Mouse (Mus musculus): ENCODE results near the gene Mrpl46. TPM values are rescaled to one million over a fixed set of nuclear protein-coding genes. Genes with fewer than 3 reads are reported as not detected.

Gene Mrpl46
- total RNA-seq (2021), result 10 to 100 TPM; 23.2 to 24.6 TPM

DNA sequence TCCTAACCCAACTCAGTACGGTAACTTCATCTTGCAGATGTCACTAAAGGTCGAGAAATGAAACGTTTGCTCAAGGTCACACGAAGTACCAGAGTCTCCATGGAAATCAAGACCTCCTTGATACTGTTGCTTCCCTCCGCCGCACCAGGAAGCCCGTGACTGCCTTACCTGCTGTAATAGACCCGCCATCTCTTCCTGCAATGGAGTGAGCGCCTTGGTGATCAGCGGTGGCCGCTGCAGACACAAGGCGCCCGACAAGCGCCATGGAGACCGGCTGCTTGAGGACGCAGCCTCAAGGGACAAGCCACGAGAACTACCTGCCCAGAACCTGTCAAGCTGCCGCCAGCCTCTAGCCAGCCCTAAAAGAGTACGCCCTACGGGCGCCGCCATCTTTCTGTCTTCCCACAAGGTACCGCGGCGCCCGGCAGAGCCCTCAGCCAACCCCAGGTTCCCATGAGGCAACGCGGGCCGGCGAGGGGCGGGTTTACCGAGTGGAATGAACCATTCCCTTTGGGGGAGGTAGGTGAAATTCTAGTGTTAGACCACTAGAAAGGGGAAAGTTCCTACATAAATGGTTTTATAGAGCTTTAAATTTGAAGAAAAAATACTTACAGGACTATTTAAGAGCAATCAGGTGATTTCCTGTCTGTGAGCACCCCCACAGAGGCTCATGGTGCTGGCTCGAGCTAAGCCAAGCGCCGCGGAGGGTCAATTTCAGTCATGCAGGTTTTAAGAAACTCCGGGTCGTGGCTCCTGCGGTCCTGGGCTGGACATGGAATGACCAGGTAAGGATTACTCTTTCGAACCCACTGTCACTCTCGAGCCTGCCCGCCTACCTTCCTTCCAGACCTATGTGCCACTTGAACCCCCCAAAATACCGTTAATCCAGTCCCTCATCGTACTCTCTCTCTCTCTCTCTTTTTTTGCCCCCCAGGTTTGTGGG, at the start of gene Mrpl46, which contains the start of gene Mrps11:
Gene Mrpl46, minus strand, starts transcription at position 893 of the 943 bp plus-strand sequence.
Gene Mrps11, plus strand, starts transcription at position 481 of the 943 bp plus-strand sequence.
- intact Hi-C loops (cut with DNase I), result no loop called here
- DNase-seq, result peak; percentile 92

DNA sequence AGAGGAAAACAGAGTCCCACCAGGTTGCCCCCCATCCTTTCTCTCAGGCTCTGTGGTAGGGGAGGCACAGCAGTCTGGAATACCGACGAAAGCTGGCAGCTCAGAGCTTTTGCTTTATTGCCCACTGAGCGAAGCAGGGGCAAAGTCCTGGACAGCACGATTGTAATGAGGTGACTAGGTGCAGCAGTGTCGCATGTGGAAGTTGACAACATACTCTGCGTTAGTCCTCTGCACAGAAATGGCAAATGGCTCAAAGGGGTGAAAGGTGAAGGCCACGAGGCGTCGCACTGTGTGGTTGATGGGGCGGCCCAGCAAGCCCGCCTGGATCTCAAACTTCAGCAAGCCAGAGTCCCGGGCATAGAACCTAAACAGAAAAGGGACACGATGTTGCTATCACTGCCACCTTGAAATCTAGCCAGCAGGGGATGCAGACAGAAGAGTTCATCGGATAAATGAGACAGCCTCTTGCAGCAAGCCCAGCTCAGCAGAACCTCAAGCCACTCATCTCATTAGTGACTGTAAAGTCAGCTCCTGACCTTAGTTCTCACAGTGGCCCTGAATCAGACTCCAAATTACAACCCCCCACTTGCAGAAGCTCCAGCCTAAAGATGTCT, 44.5 kb upstream of the Mrpl46 start:
- intact Hi-C loops (cut with DNase I), result no loop called here
- DNase-seq, result no peak

DNA sequence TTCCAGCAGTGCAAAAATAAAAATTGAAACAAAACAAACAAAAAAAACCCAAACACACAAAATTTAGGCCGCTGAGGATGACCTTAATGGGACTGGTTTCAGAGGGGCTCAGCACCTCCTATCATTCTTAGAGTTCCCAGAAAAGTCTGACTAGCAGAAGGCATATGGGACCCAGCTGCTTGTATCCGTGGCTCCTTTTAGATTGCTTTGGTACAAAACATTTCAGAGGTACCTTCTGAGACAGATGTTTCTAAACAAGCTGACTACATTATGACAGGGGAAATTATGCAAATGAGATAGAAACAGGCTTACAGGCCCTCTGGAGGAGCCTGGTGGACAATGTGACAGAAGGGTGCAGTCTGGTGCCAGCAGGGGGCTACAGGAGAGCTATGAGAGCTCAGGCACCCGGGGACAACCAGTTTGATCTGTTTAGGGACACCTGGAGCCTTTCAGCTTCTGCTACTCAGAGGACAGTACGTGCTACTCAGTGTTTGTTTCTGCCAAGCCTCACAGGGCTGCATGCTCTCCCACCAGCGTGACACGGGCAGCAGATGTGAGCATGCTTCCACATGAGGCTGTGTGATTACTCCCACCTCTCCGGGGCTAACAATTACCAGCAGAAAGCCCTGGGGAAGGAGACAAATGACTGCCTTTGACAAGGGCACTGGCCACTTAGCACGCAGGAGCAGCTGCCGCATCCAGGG, 43.5 kb upstream of the Mrpl46 start:
- DNase-seq, result no peak
- intact Hi-C loops (cut with DNase I), result no loop called here

DNA sequence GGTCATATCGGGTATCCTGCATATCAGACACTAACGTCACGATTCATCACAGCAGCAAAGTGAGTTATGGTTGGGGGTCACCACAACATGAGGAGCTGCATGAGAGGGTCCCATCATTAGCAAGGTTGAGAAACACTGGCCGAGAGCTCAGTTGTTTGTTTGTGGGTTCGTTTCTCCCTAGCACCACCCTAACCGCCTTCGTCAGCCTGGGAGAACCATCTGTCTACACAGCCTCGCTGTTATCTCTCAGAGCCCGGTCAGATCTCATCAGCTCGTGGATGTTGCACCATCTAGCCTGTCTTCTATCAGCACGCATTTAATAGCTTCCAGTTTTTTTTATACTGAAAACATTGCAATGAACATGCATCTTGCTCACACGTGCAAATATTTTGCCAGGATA, 35.0 kb upstream of the Mrpl46 start:
- no peak for DNase-seq
- intact Hi-C loops (cut with DNase I), result no loop called here

DNA sequence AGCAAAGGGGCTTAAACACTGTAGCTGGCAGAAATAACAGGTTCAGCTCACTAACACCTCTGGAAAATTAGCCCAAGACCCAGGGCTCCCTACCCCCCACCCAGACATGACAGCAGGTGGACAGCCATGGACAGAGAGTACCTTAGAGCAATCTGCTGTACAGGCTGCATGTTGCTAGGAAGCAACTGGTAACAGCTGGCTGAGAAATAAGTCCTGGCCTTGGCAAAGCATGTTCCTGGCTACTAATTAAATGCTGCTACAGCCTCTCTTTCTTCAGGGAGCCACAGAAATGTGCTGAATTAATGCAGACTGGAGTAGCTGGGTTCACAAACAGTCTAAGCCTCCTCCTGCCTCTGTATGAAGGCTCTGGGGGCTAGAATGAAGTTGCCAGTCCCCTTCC, 31.4 kb upstream of the Mrpl46 start:
- intact Hi-C loops (cut with DNase I), result no loop called here
- no peak for DNase-seq

DNA sequence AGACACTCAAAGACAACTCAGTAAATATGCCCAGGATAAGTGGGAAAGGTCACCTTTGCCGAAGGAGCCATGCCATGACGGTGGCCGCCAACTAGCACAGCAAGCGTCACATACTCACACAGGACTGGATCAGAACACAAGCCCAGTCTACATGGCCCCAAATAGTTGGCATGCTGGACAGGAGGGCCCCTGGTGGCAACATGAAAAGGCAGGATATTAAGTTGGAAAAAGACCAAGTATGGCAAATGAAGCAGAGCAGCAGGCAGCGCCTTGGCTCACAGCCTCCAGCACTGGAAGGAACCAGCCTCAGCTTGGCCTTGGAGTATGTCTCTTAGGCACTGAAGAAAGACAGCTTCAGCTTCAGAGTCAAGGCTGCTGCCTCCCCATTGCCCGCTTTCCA, 30.5 kb upstream of the Mrpl46 start:
- peak; percentile 67 for DNase-seq
- intact Hi-C loops (cut with DNase I), result no loop called here

DNA sequence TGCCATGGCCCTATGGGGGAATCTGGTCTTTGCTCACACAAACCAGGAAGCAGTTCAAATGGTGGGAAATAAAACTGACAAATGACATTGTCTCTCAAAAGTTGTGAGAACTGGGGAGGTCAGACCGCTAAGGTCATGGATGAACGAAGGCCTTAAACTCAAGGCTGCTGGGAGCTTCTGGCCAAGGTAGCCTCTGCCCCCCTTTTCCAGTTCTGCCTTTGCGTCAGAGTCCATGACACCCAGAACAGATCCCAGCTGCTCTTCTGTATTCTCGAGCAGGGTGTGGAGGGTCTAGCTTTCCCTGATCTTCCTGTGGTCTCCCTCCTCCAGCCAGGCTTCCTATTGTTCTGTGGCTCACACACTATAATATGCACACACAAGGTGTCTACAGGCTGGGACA, 23.9 kb upstream of the Mrpl46 start:
- DNase-seq, result no peak
- intact Hi-C loops (cut with DNase I), result no loop called here

DNA sequence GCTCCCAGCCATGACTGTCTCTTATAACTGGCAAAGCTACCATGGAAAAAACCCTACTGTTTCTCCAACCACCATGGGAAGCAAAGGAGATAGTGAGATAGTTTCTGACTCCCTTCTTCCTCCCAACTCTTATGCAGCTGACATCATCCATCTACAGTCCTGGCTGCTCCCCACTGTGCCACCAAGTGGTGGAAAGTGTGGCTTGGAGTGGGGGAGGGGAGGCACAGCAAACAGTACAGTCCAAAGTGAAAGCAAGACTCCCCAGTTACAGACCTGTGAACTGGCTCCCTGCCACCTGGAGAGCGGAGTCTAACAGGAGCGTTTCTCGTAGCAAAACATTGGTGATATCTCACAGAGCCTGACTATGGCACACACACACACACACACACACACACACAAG, 20.5 kb upstream of the Mrpl46 start:
- no peak for DNase-seq
- intact Hi-C loops (cut with DNase I), result no loop called here

DNA sequence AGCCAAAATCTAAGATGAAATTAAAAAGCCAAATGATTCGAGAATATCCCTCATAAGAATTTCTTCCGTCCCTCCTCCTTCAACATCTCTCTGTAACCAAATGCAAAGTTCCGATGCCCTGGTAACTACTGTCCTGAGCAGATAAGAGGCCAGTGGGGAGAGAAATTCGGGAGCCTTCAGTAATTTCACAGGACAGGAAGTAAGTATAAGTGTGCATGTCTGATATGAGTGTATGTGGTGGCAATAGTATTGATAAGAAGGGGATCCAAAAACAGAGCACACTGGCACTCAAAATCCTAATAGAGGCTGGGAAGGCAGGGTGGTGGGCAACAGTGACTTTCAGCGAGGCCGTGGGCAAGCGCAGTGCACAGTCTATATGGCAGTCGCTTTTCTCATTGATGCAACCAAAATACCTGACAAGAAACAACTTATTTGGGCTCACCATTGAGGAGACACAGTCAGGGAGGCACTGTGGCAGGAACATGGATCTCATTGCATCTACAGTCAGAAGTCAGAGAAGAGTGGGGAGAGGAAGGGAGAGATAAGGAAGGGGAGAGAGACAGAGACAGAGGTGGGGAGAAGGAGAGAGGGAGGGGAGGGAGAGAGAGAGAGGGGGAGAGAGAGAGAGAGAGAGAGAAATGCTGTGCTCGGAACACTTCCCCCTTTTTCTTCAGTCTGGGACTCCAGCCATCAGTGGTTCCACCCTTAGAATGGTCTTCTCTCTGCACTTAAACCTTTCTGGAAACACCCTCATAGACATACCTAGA, 16.6 kb upstream of the Mrpl46 start:
- intact Hi-C loops (cut with DNase I), result no loop called here
- no peak for DNase-seq

DNA sequence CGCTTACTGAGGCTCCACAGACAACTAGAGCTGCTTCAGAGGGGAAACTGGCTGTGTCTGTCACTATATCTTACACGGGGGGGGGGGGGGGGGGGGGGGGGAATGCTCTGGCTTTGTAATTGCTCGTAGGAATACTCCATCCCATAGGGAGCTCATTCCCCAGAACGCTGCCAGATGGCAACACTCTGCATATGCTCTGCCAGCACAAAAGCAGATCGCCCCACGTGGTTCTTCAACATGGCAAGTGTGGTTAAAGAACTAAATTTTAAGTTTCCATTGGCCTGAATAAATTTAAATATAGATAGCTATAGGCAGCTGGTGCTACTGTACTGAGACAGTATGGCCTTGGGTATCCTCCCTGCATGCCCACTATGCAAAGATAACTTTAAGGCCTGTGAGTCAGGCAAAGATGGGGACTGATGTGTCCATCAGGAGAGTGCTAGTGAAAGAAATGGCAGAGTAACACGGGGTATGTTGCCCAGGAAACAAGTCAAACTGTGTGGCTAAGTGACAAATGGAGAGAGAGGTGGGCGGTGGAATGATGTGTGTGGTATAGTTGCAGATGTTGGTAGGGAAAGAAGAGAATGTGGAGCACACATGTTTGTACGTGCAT, 14.6 kb upstream of the Mrpl46 start:
- DNase-seq, result peak; percentile 64
- intact Hi-C loops (cut with DNase I), result no loop called here

DNA sequence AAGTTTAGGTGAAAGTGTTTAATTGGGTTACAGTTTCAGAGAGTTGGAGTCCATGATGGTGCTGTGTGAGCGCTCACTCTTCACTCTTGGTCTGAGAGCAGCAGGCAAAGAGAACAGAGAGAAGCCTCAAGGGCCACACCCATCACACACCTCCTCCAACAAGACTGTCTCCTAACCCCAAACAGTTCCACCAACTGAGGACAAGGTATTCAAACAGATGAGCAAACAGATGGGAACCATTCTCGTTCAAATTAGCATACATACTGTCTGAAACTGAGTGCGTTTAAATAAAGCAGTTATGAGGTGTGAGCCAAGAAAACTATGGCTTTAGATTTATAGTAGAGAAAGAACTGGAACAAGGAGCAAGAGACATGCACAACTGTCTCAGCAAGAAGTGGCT, 13.3 kb upstream of the Mrpl46 start:
- no peak for DNase-seq
- intact Hi-C loops (cut with DNase I), result no loop called here

DNA sequence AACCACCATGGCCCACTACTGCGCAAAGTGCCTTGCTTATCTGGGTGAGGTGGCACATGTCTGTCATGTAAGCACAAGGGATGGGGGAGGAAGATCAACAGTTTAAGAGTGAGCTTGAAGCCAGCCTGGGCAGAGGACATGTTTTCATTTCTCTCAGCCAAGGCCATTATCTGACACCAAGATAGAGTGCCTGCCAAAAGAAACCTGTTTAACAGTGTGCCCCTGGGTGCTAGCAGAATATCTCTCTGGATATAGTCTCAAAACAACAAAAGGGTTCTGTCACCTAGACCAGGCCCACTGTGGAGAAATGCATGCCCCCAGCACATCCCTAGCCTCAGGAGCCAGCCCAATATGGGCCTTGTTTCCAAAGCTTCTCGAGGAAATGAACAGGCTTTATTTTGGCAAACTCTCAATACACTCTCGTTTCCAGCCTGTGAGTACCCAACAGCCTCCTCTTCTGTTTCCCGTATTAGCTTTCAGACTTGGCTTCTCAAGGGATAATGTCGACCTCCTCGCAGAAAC, 11.3 kb upstream of the Mrpl46 start:
- intact Hi-C loops (cut with DNase I), result no loop called here

DNA sequence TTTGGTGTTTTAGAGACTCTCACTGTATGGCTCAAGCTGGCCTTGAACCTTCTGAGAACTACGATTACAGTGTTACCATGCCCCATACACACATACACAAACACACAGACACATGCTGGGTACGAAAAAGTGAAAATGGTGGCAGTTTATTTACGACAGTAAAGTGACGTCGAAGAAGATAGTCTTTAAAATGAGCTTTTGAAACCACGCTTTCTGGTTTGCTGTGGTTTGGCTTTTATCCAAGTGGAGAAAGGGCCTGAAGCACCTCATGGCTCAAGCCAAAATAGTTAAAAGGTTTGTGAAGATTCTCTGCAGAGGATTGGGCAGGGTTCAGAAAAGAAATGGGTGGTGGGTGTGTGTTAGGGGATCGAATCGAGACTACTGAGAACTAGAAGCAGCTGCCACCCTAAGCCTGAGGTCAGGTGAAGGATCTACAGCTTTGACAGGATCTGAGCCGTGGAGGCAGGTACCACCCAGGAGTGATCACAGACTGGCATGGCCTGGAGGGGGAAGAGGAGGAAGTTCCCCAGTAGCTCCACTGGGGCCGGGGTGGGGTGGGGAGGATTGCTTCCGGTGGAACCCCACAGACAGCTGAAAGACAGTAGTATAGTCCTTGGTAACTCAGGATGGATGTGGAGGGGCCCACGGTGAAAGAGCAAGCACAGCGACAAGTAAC, 10.7 kb upstream of the Mrpl46 start:
- intact Hi-C loops (cut with DNase I), result no loop called here
- DNase-seq, result no peak

More for the DNA sequence above, 11.3 kb upstream of the Mrpl46 start:
- no peak for DNase-seq

DNA sequence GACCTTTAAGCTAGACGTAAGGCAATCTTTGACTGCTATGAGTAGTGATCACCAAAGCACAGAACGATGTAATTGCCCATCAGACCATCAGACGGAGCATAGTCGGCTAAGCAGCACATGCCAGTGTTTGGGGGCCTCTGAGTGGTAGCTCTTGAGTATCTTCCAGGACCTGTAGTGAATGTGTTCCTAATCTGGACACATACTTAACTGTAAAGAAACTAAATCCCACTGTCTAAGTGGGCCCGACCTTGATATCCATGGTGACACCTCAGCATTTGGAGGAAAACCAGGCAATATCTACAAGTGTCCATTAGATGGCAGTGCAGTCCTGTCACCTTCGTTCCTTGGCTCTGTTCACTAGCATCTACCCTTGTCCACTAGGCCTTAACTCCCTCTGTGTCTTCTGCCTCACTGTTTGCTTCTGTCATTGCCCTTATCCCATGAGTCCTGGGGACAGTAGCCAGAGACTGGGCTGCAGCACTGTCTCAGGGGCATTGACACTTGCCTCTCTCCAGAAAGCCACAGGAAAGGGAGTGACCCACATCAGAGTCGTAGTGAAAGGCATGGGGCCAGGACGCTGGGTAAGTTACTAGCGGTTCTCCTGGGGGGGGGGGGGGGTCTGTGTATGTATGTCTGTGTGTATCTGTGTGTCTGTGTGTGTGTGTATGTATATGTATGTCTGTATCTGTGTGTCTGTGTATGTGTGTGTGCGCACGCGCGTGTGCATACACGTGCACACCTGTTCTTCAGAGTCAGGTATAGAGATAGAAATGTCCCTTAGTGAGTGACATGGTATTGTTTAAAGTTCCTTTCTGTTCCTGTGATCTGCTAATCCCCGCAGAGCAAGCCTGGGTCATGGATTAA, 8.3 kb upstream of the Mrpl46 start:
- intact Hi-C loops (cut with DNase I), result loop anchor here (1.0 kb wide), 1 partner anchor 99 kb away; no protein-coding TSS in a partner anchor
- peak; percentile 47 for DNase-seq

DNA sequence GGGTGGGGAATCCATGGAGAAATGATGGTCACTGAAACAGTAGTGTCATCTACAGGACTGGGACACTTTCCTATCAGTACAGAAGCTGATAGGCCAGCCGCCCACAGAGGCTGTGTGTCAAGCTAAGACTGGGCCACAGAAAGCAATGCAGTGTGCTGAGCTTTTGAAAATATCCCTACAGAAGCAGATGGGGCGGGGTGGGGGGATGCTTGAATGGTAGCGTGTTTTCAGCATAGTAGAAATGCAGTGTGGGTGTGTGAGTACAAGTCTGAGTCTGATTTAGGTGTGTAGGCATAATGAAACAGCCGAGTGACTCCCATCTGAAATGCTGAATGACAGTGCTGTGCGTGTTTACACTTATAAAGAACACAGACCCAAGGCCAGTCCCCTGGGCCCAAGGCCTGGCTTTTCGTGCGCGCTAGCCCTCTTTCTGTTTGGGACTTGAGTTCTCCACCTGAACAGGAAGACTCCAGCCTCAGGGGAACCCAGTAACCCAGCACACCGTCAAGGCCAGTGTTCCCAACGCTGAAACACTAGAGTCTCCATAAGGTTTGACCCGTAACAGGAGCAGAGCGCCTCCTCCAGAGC, 4.6 kb upstream of the Mrpl46 start:
- DNase-seq, result no peak
- intact Hi-C loops (cut with DNase I), result loop anchor here (5.0 kb wide), 1 partner anchor 434 kb away; no protein-coding TSS in a partner anchor

DNA sequence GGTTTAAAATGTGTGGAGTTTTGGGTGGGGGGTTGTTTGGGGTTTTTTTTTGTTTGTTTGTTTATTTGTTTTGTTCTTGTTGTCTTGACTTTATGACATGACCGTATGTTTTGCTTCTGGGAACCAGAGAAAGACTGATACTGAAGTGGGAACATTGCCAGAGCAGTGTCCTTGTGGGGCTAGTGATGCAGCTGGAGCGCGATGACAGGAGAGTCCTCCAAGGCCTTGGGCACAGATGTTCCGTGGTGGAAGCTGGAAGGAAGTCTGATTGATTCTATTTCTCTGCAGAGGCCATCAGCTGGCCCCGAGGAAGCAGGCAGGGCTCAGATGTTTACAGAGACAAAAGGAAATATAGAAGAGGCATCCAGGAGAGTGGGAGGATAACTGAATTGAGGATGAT, 2.6 kb upstream of the Mrpl46 start:
- no peak for DNase-seq
- intact Hi-C loops (cut with DNase I), result loop anchor here (5.0 kb wide), 1 partner anchor 436 kb away; no protein-coding TSS in a partner anchor

DNA sequence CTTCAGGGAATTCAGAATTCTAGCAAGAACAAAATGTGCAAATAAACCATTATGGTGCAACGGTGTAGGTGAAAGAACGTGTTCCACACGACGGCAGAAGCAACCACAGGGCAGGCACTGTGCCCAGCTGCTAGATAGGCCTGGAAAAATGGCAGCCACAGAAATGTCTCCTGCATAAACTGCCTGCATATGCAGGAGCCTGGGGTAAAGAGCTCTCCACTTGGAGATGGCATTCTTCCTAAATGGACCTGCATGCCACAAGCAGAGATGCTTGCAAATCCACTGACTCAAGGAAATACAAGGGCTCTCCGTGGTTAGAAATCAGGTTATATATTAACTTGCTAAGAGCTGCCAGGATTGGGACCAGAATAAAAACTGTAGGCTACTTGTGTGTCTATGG, 4.6 kb downstream of the Mrpl46 start:
- intact Hi-C loops (cut with DNase I), result no loop called here
- DNase-seq, result no peak

DNA sequence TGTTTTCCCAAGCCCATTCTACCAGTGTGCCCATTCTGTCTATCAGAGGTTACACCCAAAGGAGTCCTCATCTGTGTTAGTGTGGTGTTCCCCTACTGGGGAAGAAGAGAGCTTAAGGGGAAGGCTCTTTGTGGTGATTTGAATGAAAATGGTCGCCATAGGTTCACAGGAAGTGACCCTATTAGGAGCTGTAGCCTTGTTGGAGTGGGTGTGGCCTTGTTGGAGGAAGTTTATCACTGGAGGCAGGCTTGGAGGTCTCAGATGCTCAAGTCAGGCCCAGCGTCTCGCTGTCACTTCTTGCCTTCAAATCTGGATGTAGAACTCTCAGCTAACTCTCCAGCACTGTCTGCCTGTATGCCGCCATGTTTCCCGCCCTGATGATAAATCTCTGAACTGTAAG, 12.4 kb downstream of the Mrpl46 start:
- no peak for DNase-seq
- intact Hi-C loops (cut with DNase I), result no loop called here

Data from left cerebral cortex, postnatal 4 days (tissue).